Mouse (Mus musculus) hindbrain, embryonic 15.5 days (tissue): ENCODE data around the gene Irs1. TPM values are rescaled to one million over a fixed set of nuclear protein-coding genes. Genes with fewer than 3 reads are reported as not detected.

Source experiments
- ATAC-seq: fragments of 200-750 bp; cut with Nextera tagmentation; 2 replicates; pipeline ENCODE4 v1.8.0; 2017; ENCODE audit warnings: low read depth, moderate number of reproducible peaks, moderate TSS enrichment; ENCODE audit not compliant: low FRiP score
- H3K27ac ChIP-seq: fragments of 300-500 bp; sonication (generic); replicated peaks from 2 replicates; pipeline ENCODE4 v1.5.1; 2015; ENCODE audit warnings: mild to moderate bottlenecking, inconsistent platforms
- H3K27me3 ChIP-seq: fragments of 300-500 bp; sonication (generic); 2 replicates; pipeline ENCODE4 v1.6.1; 2015; ENCODE audit warnings: control low read depth, inconsistent platforms
- H3K36me3 ChIP-seq: fragments of 300-500 bp; sonication (generic); 2 replicates; pipeline ENCODE4 v1.6.1; 2015; ENCODE audit warnings: control low read depth, inconsistent platforms
- H3K4me1 ChIP-seq: fragments of 300-500 bp; sonication (generic); replicated peaks from 2 replicates; pipeline ENCODE4 v1.6.1; 2015; ENCODE audit warnings: control low read depth, inconsistent platforms
- H3K4me2 ChIP-seq: fragments of 300-500 bp; sonication (generic); 2 replicates; pipeline ENCODE4 v1.6.1; 2015; ENCODE audit warnings: moderate library complexity, mild to moderate bottlenecking, inconsistent platforms
- H3K4me3 ChIP-seq: fragments of 300-500 bp; sonication (generic); 2 replicates; pipeline ENCODE4 v1.5.1; 2015; ENCODE audit warnings: mild to moderate bottlenecking, inconsistent platforms
- H3K9ac ChIP-seq: fragments of 300-500 bp; sonication (generic); 2 replicates; pipeline ENCODE4 v1.6.1; 2015; ENCODE audit warnings: inconsistent platforms
- H3K9me3 ChIP-seq: fragments of 300-500 bp; sonication (generic); 2 replicates; pipeline ENCODE4 v1.6.1; 2016; ENCODE audit warnings: control low read depth, inconsistent platforms
- WGBS: fragments of 180-500 bp; shearing (Covaris S2); methylation state at CpG from one replicate; pipeline ENCODE4 v1.1.7; 2015; 5-methylcytosine and 5-hydroxymethylcytosine counted together
- polyA plus RNA-seq: library from polyadenylated mRNA; unstranded; fragments of >200 nt; fragmentation: Nextera tagmentation; extraction: Ambion mirVana; gene quantifications from 2 replicates; pipeline ENCODE4 v1.2.1, GENCODE M21; 2015

The Irs1 gene
- polyA plus RNA-seq, 1 experiment from 2014 or later: 9.0 TPM

GRCm38 (mm10) chr1:82272231-82272630 is 19.0 kb downstream of the Irs1 start:
- H3K36me3 ChIP-seq: peaks cover 8% of the 10 kb centered on the region
- no peak overlapping the region for H3K9ac ChIP-seq
- H3K27ac ChIP-seq: no peak overlapping the region
- no peaks in the 10 kb centered on the region for H3K27me3 ChIP-seq
- ATAC-seq: no peak
- WGBS: 81% methylated on average over 5 of the region's 5 CpGs
- H3K4me2 ChIP-seq: no peak overlapping the region
- H3K4me1 ChIP-seq: peaks cover 6% of the 10 kb centered on the region; the same call in 1 of the 2 replicates
- no peak overlapping the region for H3K4me3 ChIP-seq
- no peaks in the 10 kb centered on the region for H3K9me3 ChIP-seq

GRCm38 (mm10) chr1:82267547-82267946 is 23.7 kb downstream of the Irs1 start:
- Histone ChIP-seq H3K4me2 (no peak overlapping the region), H3K9me3 (no peaks in the 10 kb centered on the region), H3K4me1 (no peaks in the 10 kb centered on the region), H3K9ac (no peak overlapping the region), H3K4me3 (no peak overlapping the region), H3K27me3 (no peaks in the 10 kb centered on the region), H3K27ac (no peak overlapping the region), H3K36me3 (no peaks in the 10 kb centered on the region)
- 84% methylated on average over 4 of the region's 4 CpGs for WGBS
- no peak for ATAC-seq

GRCm38 (mm10) chr1:82262331-82262730 is 28.9 kb downstream of the Irs1 start:
- Histone ChIP-seq H3K27ac (no peak overlapping the region), H3K4me2 (no peak overlapping the region), H3K4me1 (peaks cover 14% of the 10 kb centered on the region; the same call in 1 of the 2 replicates), H3K9me3 (no peaks in the 10 kb centered on the region), H3K9ac (no peak overlapping the region), H3K36me3 (no peaks in the 10 kb centered on the region), H3K4me3 (no peak overlapping the region), H3K27me3 (no peaks in the 10 kb centered on the region)
- 58% methylated on average over 1 of the region's 1 CpGs for WGBS
- ATAC-seq: no peak

GRCm38 (mm10) chr1:82261638-82262037 is 29.6 kb downstream of the Irs1 start:
- Histone ChIP-seq H3K27me3 (no peaks in the 10 kb centered on the region), H3K9me3 (no peaks in the 10 kb centered on the region), H3K27ac (no peak overlapping the region), H3K4me2 (no peak overlapping the region), H3K4me1 (peaks cover 14% of the 10 kb centered on the region; the same call in 1 of the 2 replicates), H3K4me3 (no peak overlapping the region), H3K36me3 (no peaks in the 10 kb centered on the region), H3K9ac (no peak overlapping the region)
- WGBS: 93% methylated on average over 5 of the region's 5 CpGs
- no peak for ATAC-seq

- Histone ChIP-seq H3K4me3 (no peak overlapping the region), H3K9me3 (no peaks in the 10 kb centered on the region), H3K36me3 (no peaks in the 10 kb centered on the region), H3K4me1 (peaks cover 14% of the 10 kb centered on the region; the same call in 1 of the 2 replicates), H3K9ac (no peak overlapping the region), H3K27ac (no peak overlapping the region), H3K4me2 (no peak overlapping the region), H3K27me3 (no peaks in the 10 kb centered on the region)
- ATAC-seq: peak; percentile 68
- 55% methylated on average over 9 of the region's 9 CpGs for WGBS
Observed at GRCm38 (mm10) chr1:82261053-82261618, 30.1 kb downstream of the Irs1 start.

GRCm38 (mm10) chr1:82260055-82260454 is 31.2 kb downstream of the Irs1 start:
- H3K4me2 ChIP-seq: no peak overlapping the region
- H3K27me3 ChIP-seq: no peaks in the 10 kb centered on the region
- no peak for ATAC-seq
- H3K36me3 ChIP-seq: no peaks in the 10 kb centered on the region
- 56% methylated on average over 3 of the region's 3 CpGs for WGBS
- no peaks in the 10 kb centered on the region for H3K9me3 ChIP-seq
- no peak overlapping the region for H3K9ac ChIP-seq
- peaks cover 14% of the 10 kb centered on the region; the same call in 1 of the 2 replicates for H3K4me1 ChIP-seq
- no peak overlapping the region for H3K4me3 ChIP-seq
- H3K27ac ChIP-seq: no peak overlapping the region

GRCm38 (mm10) chr1:82258331-82258730 is 32.9 kb downstream of the Irs1 start:
- WGBS: 33% methylated on average over 7 of the region's 7 CpGs
- Histone ChIP-seq H3K4me1 (peaks cover 14% of the 10 kb centered on the region; the same call in 1 of the 2 replicates), H3K9ac (no peak overlapping the region), H3K4me2 (no peak overlapping the region), H3K27ac (no peak overlapping the region), H3K4me3 (no peak overlapping the region), H3K9me3 (no peaks in the 10 kb centered on the region), H3K36me3 (no peaks in the 10 kb centered on the region), H3K27me3 (no peaks in the 10 kb centered on the region)
- ATAC-seq: no peak

- Histone ChIP-seq H3K4me1 (peaks cover 14% of the 10 kb centered on the region; the same call in 1 of the 2 replicates), H3K36me3 (no peaks in the 10 kb centered on the region), H3K4me3 (no peak overlapping the region), H3K9ac (no peak overlapping the region), H3K27me3 (no peaks in the 10 kb centered on the region), H3K9me3 (no peaks in the 10 kb centered on the region), H3K27ac (no peak overlapping the region), H3K4me2 (no peak overlapping the region)
- ATAC-seq: no peak
- 69% methylated on average over 5 of the region's 5 CpGs for WGBS
Observed at GRCm38 (mm10) chr1:82257457-82257856, 33.8 kb downstream of the Irs1 start.

- Histone ChIP-seq H3K9ac (no peak overlapping the region), H3K36me3 (no peaks in the 10 kb centered on the region), H3K4me2 (no peak overlapping the region), H3K4me3 (no peak overlapping the region), H3K9me3 (no peaks in the 10 kb centered on the region), H3K4me1 (peaks cover 6% of the 10 kb centered on the region; the same call in 1 of the 2 replicates), H3K27ac (no peak overlapping the region), H3K27me3 (no peaks in the 10 kb centered on the region)
- 0 out of 2 replicates have a peak, but pooled peaks have one; percentile 61 for ATAC-seq
- WGBS: 82% methylated on average over 9 of the region's 9 CpGs
Observed at GRCm38 (mm10) chr1:82253789-82254445, 37.3 kb downstream of the Irs1 start.

GRCm38 (mm10) chr1:82247221-82247951 is 43.8 kb downstream of the Irs1 start:
- no peak overlapping the region for H3K4me3 ChIP-seq
- no peaks in the 10 kb centered on the region for H3K27me3 ChIP-seq
- ATAC-seq: 0 out of 2 replicates have a peak, but pooled peaks have one; percentile 23
- 0 out of 2 replicates have a peak, but pooled peaks cover 3% of the 10 kb centered on the region for H3K4me1 ChIP-seq
- H3K9me3 ChIP-seq: no peaks in the 10 kb centered on the region
- no peak overlapping the region for H3K9ac ChIP-seq
- H3K4me2 ChIP-seq: no peak overlapping the region
- no peak overlapping the region for H3K27ac ChIP-seq
- WGBS: 49% methylated on average over 10 of the region's 10 CpGs
- no peaks in the 10 kb centered on the region for H3K36me3 ChIP-seq

GRCm38 (mm10) chr1:82245002-82245401 is 46.2 kb downstream of the Irs1 start:
- no peak overlapping the region for H3K9ac ChIP-seq
- no peaks in the 10 kb centered on the region for H3K36me3 ChIP-seq
- H3K4me2 ChIP-seq: no peak overlapping the region
- H3K9me3 ChIP-seq: no peaks in the 10 kb centered on the region
- H3K4me3 ChIP-seq: no peak overlapping the region
- no peaks in the 10 kb centered on the region for H3K27me3 ChIP-seq
- whole genome bisulfite sequencing: 87% methylated on average over 5 of the region's 5 CpGs
- no peak overlapping the region for H3K27ac ChIP-seq
- 0 out of 2 replicates have a peak, but pooled peaks cover 3% of the 10 kb centered on the region for H3K4me1 ChIP-seq
- no peak for ATAC-seq

- 65% methylated on average over 6 of the region's 6 CpGs for WGBS
- no peak overlapping the region for H3K27ac ChIP-seq
- H3K36me3 ChIP-seq: no peaks in the 10 kb centered on the region
- no peaks in the 10 kb centered on the region for H3K27me3 ChIP-seq
- no peaks in the 10 kb centered on the region for H3K9me3 ChIP-seq
- peak; percentile 75 for ATAC-seq
- no peak overlapping the region for H3K9ac ChIP-seq
- 0 out of 2 replicates have a peak, but pooled peaks cover 3% of the 10 kb centered on the region for H3K4me1 ChIP-seq
- H3K4me3 ChIP-seq: no peak overlapping the region
- no peak overlapping the region for H3K4me2 ChIP-seq
Observed at GRCm38 (mm10) chr1:82243260-82243825, 47.9 kb downstream of the Irs1 start.
